Comparison of ENCODE assay signal across 8 mouse cellular contexts in the genomic region with DNA sequence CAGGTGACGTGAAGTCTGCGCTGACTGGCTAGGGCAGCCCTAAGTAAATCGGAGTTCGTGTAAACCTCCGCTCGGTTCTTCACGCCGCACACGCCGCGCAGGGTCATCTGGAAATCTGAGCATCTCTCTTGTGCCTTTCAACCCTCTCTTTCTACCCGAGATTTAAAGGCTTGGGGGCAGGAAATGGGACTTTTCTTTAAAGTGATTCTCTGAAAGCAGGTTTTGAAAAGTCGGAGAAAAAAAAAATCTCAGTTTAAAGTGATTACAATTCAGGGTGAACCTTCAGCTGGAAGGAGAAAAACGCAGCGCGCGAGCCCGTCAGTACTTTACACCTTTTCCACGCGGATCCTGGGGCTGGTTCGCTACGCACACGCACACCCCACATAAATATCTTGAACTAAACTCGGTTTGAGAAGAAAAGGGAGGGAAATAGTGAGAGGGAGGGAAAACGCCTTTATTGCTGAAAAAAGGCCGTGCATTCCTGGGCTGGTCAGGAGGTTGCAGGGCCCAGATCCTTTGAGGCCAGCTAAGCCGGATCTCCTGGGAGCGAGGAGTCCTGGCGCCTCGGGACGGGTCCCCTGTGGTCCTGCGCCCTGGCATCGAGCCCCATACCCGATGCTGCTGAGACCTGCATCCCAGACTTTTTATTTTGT. TPM values are rescaled to one million over a fixed set of nuclear protein-coding genes. Genes with fewer than 3 reads are reported as not detected.
A peak's percentile ranks its signal among the peaks of the same experiment; 100 is the strongest.
DNase-seq lines count a peak whose midpoint lies in the region; ATAC-seq and TF ChIP-seq lines count a peak whose summit lies in the region.

No protein-coding gene starts in this region.

- intact Hi-C loops in heart, postnatal 25 days (cut with DNase I), result loop anchor here (5.0 kb wide), 1 partner anchor 101 kb away; no protein-coding TSS in a partner anchor

- peak; percentile 18 for DNase-seq in CD4-positive helper T cell, adult 2 months (ENCODE audit: low read depth, low spot score)
- peak; percentile 34 to 35 for DNase-seq in adrenal gland, adult 18-20 months (ENCODE audit: low spot score in 2 of 2)
- peak; percentile 25 for DNase-seq in heart, postnatal 25 days (ENCODE audit: low spot score)
- peak; percentile 8 for DNase-seq in layer of hippocampus, adult 9-11 months
- DNase-seq in Muller cell, postnatal 12 days (ENCODE audit: inconsistent ontology term), result no peak

- no peak for TF ChIP-seq POLR2A in small intestine, adult 2 months (IDR thresholded peaks at IDR 0.05; ENCODE audit: low read depth, low read length)

- H3K27ac ChIP-seq in embryonic facial prominence, embryonic 13.5 days, result peak overlapping the region; percentile 93
- no peak overlapping the region for H3K27ac ChIP-seq in small intestine, adult 2 months (ENCODE audit: insufficient read depth, low read depth, low read length)

- H3K27me3 ChIP-seq in embryonic facial prominence, embryonic 13.5 days, result no peaks in the 10 kb centered on the region
- H3K27me3 ChIP-seq in small intestine, adult 2 months (ENCODE audit: control insufficient read depth, insufficient read depth, low read length), result peaks cover 39% of the 10 kb centered on the region

- H3K4me1 ChIP-seq in embryonic facial prominence, embryonic 13.5 days, result peaks cover 8% of the 10 kb centered on the region
- H3K4me1 ChIP-seq in small intestine, adult 2 months (ENCODE audit: control insufficient read depth, insufficient read depth, insufficient read length, low read length), result peaks cover 4% of the 10 kb centered on the region; the same call in 1 of the 2 replicates

- H3K36me3 ChIP-seq in embryonic facial prominence, embryonic 13.5 days, result no peaks in the 10 kb centered on the region
- H3K36me3 ChIP-seq in small intestine, adult 2 months (ENCODE audit: control insufficient read depth, insufficient read depth, low read length), result no peaks in the 10 kb centered on the region

- under 1% methylated on average over 34 of the region's 34 CpGs for WGBS in embryonic facial prominence, embryonic 13.5 days
- WGBS in small intestine, adult 2 months, result 1% methylated on average over 34 of the region's 34 CpGs

- peak overlapping the region; percentile 96 for H3K4me2 ChIP-seq in embryonic facial prominence, embryonic 13.5 days

- TF ChIP-seq CTCF in small intestine, adult 2 months (IDR thresholded peaks at IDR 0.05; ENCODE audit: extremely low read depth, insufficient read length, insufficient replicate concordance, low read depth, low read length), result no peak

- H3K9me3 ChIP-seq in embryonic facial prominence, embryonic 13.5 days, result no peaks in the 10 kb centered on the region

- no peak for ATAC-seq in embryonic facial prominence, embryonic 13.5 days (ENCODE audit: insufficient number of reproducible peaks, insufficient read depth, low FRiP score, low TSS enrichment, low read depth)
- 0 out of 2 replicates have a peak, but pooled peaks have one; percentile 7 for ATAC-seq in megakaryocyte, adult 5-6 weeks (ENCODE audit: poor library complexity, severe bottlenecking)

- peak overlapping the region; percentile 89 for H3K4me3 ChIP-seq in embryonic facial prominence, embryonic 13.5 days
- peak overlapping the region; percentile 63 for H3K4me3 ChIP-seq in small intestine, adult 2 months (ENCODE audit: low read depth, low read length)

- H3K9ac ChIP-seq in embryonic facial prominence, embryonic 13.5 days, result peak overlapping the region; percentile 77

RNA-seq across cellular contexts. Expression of a gene that starts 2.5 kb away (rescaled TPM):
- 10 to 100 TPM; 16.2 to 18.2 TPM for total RNA-seq in adrenal gland, adult 18-20 months (2021)
- polyA plus RNA-seq in embryonic facial prominence, embryonic 13.5 days (2015; fragmentation: Nextera tagmentation; extraction: Ambion mirVana), result 109 and 119 TPM in 2 replicates
- total RNA-seq in heart, postnatal 25 days (2021), result 10 to 100 TPM; 21.0 to 23.0 TPM
- total RNA-seq in megakaryocyte, adult 5-6 weeks (2015), result 0.16 and 0.30 TPM in 2 replicates
- not detected in 2 replicates for total RNA-seq in megakaryocyte, adult 5-6 weeks (2017)
- polyA plus RNA-seq in small intestine, adult 2 months (2012; rRNA removed), result 0.46 and 0.80 TPM in 2 replicates

Comparison
In these comparisons a context has a peak if more than half of its experiments do, and no peak if none do; other contexts are left out.
1. RNA of a gene that starts 2.5 kb away (total RNA-seq): 21.0 to 23.0 TPM in heart, postnatal 25 days and 16.2 to 18.2 TPM in adrenal gland, adult 18-20 months; 0.16 to 0.30 TPM in megakaryocyte, adult 5-6 weeks; every median in the first group is over 10 times any median in the second.